ENCODE assay signal across 8 mouse cellular contexts in the genomic region with DNA sequence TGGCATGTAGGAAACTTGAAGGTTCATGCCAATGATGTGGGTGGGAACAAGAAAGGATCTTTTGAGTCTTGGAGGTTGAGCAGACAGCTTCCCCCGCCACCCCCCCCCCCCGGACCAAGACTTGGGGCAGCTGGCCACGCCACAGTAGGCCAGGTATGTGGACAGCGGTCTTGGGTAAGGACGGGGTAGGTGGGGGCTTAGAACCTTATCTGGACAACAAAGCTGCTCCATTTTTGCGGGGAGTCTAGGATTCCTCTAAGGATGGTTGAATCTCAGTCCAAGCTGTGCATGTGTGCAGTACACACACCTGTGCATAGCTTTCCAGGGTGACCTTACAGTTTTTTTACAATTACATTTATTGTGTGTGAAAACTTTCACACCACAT. TPM values are rescaled to one million over a fixed set of nuclear protein-coding genes. Genes with fewer than 3 reads are reported as not detected.
DNase-seq lines count a peak whose midpoint lies in the region; ATAC-seq and TF ChIP-seq lines count a peak whose summit lies in the region.

No protein-coding gene starts in this region.

- TF ChIP-seq EP300 in liver, embryonic 14.5 days (IDR thresholded peaks at IDR 0.05; ENCODE audit: low read depth), result no peak

- TF ChIP-seq CTCF in gastrocnemius, adult 2 months (IDR thresholded peaks at IDR 0.05), result no peak
- no peak for TF ChIP-seq CTCF in testis, adult 2 months (IDR thresholded peaks at IDR 0.05; ENCODE audit: control insufficient read depth, insufficient read depth, insufficient replicate concordance, low read depth, low read length)
- no peak for TF ChIP-seq CTCF in liver, embryonic 14.5 days (IDR thresholded peaks at IDR 0.05; ENCODE audit: low read depth)

- H3K27ac ChIP-seq in gastrocnemius, adult 2 months, result peak overlapping the region; percentile 38; the same call in 1 of the 2 replicates
- H3K27ac ChIP-seq in testis, adult 2 months (ENCODE audit: control insufficient read depth, insufficient read depth, low read depth, low read length), result no peak overlapping the region
- no peak overlapping the region for H3K27ac ChIP-seq in liver, embryonic 14.5 days

- peak overlapping the region; percentile 43 for H3K9ac ChIP-seq in liver, embryonic 14.5 days (replicated peaks)

- intact Hi-C loops in gastrocnemius, adult 2 months (cut with DNase I), result no loop called here

- no peaks in the 10 kb centered on the region for H3K36me3 ChIP-seq in testis, adult 2 months (ENCODE audit: control insufficient read depth, insufficient read depth, low read length)
- H3K36me3 ChIP-seq in liver, embryonic 14.5 days (replicated peaks; ENCODE audit: control insufficient read depth, insufficient read depth, low read depth), result no peaks in the 10 kb centered on the region

- H3K27me3 ChIP-seq in testis, adult 2 months (ENCODE audit: control insufficient read depth, insufficient read depth, low read length), result no peaks in the 10 kb centered on the region
- H3K27me3 ChIP-seq in liver, embryonic 14.5 days (ENCODE audit: control insufficient read depth, insufficient read depth, low read length), result no peaks in the 10 kb centered on the region

- no peaks in the 10 kb centered on the region for H3K9me3 ChIP-seq in liver, embryonic 14.5 days (ENCODE audit: control insufficient read depth, low read length)

- peak overlapping the region; percentile 81 for H3K4me2 ChIP-seq in liver, embryonic 14.5 days (ENCODE audit: low read depth)

- no peak for DNase-seq in gastrocnemius, adult 2 months
- DNase-seq in gastrocnemius, adult 18-20 months (ENCODE audit: low spot score), result no peak
- DNase-seq in testis, postnatal 10 days (ENCODE audit: low spot score), result no peak
- DNase-seq in liver, embryonic 14.5 days (ENCODE audit: low read depth in 3 of 3, low spot score in 3 of 3), result no peak
- no peak for DNase-seq in urinary bladder, postnatal 4 days (ENCODE audit: low spot score in 2 of 2)
- no peak for DNase-seq in retina, embryonic 14.5 days (ENCODE audit: low spot score)
- DNase-seq in cerebellum, postnatal 36 days, result no peak

- peak overlapping the region; percentile 79 for H3K4me3 ChIP-seq in gastrocnemius, adult 2 months
- H3K4me3 ChIP-seq in testis, adult 2 months (ENCODE audit: control insufficient read depth, low read depth, low read length), result peak overlapping the region; percentile 78
- peak overlapping the region; percentile 56 to 64 for H3K4me3 ChIP-seq in liver, embryonic 14.5 days (ENCODE audit: insufficient read depth in 1 of 2, low read depth in 2 of 2, low read length in 2 of 2)

- no peak for ATAC-seq in liver, embryonic 14.5 days (ENCODE audit: insufficient read depth)

- H3K4me1 ChIP-seq in testis, adult 2 months (ENCODE audit: control insufficient read depth, insufficient read depth, low read length), result peaks cover 2% of the 10 kb centered on the region; the same call in 1 of the 2 replicates
- H3K4me1 ChIP-seq in liver, embryonic 14.5 days (replicated peaks; ENCODE audit: control insufficient read depth in 2 of 2, insufficient read depth in 2 of 2, low read length in 1 of 2), result peaks cover 4 to 5% of the 10 kb centered on the region in 2 experiments; a peak in 2 of 4 replicates

- no peak for TF ChIP-seq POLR2A in testis, adult 2 months (IDR thresholded peaks at IDR 0.05; ENCODE audit: control insufficient read depth, low read depth, low read length)

- WGBS in liver, embryonic 14.5 days (ENCODE audit: insufficient replicate concordance), result 23% methylated on average over 6 of the region's 6 CpGs

RNA-seq across cellular contexts. Expression of a gene that starts 0.3 kb away (rescaled TPM):
- not detected for total RNA-seq in gastrocnemius, adult 2 months (2021)
- not detected for total RNA-seq in gastrocnemius, adult 18-20 months (2021)
- 142 and 168 TPM in 2 replicates for polyA plus RNA-seq in testis, adult 2 months (2012; rRNA removed)
- polyA plus RNA-seq in liver, embryonic 14.5 days (2012; rRNA removed), result not detected in 2 replicates
- polyA plus RNA-seq in liver, embryonic 14.5 days (2014; fragmentation: Nextera tagmentation; extraction: Ambion mirVana), result 0.13 TPM in 1 of 2 replicates, not detected in the other

RNA-seq across cellular contexts. Expression of a gene that starts 10.2 kb away (rescaled TPM):
- total RNA-seq in gastrocnemius, adult 2 months (2021), result not detected
- total RNA-seq in gastrocnemius, adult 18-20 months (2021), result not detected
- 451 and 466 TPM in 2 replicates for polyA plus RNA-seq in testis, adult 2 months (2012; rRNA removed)
- not detected in 2 replicates for polyA plus RNA-seq in liver, embryonic 14.5 days (2012; rRNA removed)
- not detected in 2 replicates for polyA plus RNA-seq in liver, embryonic 14.5 days (2014; fragmentation: Nextera tagmentation; extraction: Ambion mirVana)

RNA-seq across cellular contexts. Expression of a gene that starts 47.6 kb away (rescaled TPM):
- total RNA-seq in gastrocnemius, adult 2 months (2021), result 1 to 10 TPM; 4.2 to 5.7 TPM
- 1 to 10 TPM; 5.1 to 8.1 TPM for total RNA-seq in gastrocnemius, adult 18-20 months (2021)
- 18.4 and 21.6 TPM in 2 replicates for polyA plus RNA-seq in testis, adult 2 months (2012; rRNA removed)
- polyA plus RNA-seq in liver, embryonic 14.5 days (2012; rRNA removed), result 2.3 and 3.5 TPM in 2 replicates
- 2.3 and 3.5 TPM in 2 replicates for polyA plus RNA-seq in liver, embryonic 14.5 days (2014; fragmentation: Nextera tagmentation; extraction: Ambion mirVana)

RNA-seq across cellular contexts. Expression of a gene that starts 48.8 kb away (rescaled TPM):
- total RNA-seq in gastrocnemius, adult 2 months (2021), result 1 to 10 TPM; 4.1 to 4.2 TPM
- total RNA-seq in gastrocnemius, adult 18-20 months (2021), result 1 to 10 TPM; 3.2 to 4.0 TPM
- polyA plus RNA-seq in testis, adult 2 months (2012; rRNA removed), result 2.4 and 5.2 TPM in 2 replicates
- polyA plus RNA-seq in liver, embryonic 14.5 days (2012; rRNA removed), result 0.47 and 0.54 TPM in 2 replicates
- 0.14 and 0.18 TPM in 2 replicates for polyA plus RNA-seq in liver, embryonic 14.5 days (2014; fragmentation: Nextera tagmentation; extraction: Ambion mirVana)
